Mouse (Mus musculus) ovary, postnatal 10 days (tissue): ENCODE measurements around the gene Olfr64.

Source experiments
- DNase-seq: peaks from one replicate; pipeline ENCODE4 v3.0.0; 2022; ENCODE audit warnings: low spot score

Gene Olfr64

DNA sequence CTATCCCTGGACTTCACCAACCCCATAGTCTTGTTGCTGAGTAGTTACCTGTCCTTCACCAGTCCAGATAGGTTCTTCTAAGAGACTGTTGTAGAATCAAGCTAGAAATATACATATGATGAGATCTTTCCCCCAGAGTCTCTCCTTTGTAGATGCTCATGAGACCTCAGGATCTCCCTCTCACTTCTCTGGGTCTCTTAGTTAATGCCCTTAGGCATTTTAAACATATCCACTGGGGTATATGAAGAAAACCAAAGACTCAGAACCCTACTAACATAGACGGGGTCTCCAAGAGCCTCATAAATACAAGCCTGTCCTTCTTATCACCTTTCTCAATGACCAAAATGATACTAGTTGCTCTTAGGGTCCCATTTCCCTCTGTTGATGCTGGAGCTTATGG is at the start of gene Olfr64:
TSS of gene Olfr64 (minus strand) at position 101 of the 400 bp plus-strand sequence.
- DNase-seq = no peak

DNA sequence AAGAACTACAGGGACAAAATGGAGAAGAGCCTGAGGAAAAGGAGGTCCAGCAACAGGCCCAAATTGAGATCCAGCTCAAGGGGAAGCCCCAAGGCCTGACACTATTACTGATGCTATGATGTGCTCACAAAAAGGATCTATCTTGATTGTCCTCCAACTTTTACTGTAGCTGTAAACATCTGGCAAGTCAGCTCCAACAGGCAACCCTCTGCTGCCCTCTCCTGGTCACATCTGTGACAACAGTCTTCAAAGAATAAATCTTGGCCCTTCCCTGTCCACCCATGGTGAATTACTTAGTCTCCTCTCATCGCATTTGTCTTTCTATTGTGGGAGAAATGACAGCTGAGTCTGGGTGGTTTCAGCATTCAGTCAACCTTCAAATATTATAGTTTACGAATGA is 48.4 kb upstream of the Olfr64 start:
- DNase-seq = no peak

DNA sequence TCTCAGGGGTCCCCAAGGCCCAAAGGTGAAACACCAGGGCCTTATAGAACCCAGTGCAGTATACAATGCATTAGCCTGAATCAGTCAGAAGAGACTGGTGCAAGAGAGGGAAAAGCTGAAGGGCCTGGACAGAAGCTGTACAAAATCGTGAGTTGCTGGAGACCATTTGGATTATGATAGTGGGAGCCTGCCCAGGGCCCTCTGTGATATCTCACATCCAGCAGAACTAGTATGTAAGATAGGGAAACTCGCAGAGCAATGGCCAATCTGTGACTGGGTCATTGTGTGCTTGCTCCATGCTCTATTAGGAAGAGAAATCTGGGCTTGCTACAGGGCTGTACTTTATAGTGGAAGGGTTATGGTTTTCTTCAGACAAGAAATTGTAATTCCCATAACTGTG is 40.0 kb upstream of the Olfr64 start, which contains the start of gene Olfr632:
TSS of gene Olfr632 (plus strand) at position 84 of the 400 bp plus-strand sequence.
- DNase-seq = no peak

DNA sequence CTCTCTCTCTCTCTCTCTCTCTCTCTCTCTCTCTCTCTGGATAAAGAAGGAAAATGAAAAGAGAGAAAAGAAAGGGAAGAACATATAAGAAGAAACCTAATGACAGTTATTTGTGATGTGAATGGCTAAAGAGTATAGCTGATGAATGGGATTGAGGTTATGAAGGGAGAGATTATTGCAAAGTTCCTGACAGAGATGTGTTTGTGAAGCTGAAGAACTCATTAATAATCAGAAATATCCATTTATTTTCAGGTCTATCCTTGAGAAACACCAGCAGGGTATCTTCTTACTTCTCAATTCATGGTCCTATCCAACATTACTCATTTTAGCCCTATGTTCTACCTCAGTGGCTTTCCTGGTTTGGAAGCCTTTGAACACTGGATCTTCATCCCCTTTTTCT is 34.2 kb upstream of the Olfr64 start, which contains the start of gene Olfr631:
TSS of gene Olfr631 (plus strand) at position 301 of the 400 bp plus-strand sequence.
- no peak for DNase-seq

DNA sequence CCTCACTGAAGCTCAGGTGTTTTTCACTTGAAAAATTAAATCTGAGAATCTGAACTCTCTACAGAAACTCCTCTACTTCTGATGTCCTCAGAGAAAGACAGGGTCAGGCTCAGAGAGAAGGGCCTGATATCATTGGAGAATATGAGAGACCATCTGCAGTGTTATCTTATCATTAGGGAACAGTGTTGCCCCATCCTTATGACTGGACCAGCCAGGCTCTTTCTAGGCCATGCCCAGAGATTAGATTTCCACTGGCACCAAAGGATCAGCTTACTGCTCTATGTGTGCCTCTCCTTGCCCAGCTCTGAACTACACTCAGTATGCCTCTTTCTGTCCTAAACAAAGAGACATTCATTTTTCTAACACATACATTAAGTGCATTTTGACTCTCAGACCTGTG is 21.1 kb upstream of the Olfr64 start:
- DNase-seq = no peak

DNA sequence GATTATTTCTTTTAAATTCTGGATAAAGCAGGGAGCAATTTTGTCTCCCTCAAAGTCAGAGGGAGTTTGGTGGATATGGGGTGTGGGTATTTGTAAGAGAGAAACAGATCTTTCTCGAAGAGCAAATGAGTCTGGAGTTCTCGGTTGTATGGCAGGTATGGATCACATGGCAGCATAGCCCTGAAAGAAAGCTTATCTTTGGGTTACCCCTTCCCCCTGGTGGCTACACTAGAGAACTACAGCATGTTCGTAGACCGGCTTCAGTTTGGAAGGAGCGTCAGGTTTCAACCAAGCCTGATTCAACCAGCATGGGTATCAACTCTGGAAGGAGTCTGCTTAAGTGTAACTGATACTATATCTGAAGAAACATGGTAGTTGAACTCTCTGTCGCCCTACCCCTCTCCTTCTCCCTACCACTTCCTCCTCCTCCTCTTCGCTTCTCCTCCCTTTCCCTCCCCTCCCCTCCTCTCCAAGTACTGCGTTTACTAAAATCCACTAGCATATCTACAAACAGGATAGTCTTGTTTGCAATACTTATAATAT is 18.8 kb upstream of the Olfr64 start:
- no peak for DNase-seq

DNA sequence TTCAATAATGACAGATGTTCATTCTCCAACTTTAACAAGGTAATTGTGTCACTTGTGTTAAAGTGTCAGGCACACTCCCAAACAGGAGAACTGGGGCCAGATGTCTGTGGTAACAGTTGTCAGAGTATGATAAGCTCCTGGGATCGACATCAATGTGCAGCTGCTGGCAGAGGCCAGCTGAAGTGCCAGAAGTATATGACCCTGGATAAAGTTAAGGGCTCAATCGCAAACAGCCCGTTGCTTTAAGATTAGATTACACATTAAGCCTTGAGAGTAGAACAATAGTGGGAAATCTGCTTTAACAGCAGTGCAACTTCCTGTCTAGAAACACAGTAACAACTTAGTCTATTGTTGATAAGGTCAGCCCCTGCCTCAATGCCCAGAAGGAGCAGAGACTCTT is 15.8 kb upstream of the Olfr64 start:
- no peak for DNase-seq

DNA sequence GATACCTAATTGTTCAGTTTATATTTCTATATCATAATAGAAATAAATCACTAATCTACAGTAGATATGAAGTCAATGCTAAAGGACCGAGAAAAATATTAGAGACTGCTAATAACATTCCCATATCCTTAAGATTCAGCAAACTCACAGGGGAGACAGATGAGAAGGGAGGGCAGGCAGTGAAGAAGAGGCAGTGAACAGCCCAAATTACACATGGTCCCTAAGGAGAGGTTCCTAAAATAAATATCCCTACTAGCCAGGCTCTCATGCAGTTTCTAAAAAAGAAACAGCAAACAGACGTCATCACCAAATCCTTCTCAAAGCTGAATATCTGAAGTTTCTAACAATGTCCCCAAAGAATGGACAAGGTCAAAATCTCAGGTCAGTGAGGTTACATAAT is 8.9 kb upstream of the Olfr64 start, which contains the start of gene Olfr65:
TSS of gene Olfr65 (plus strand) at position 301 of the 400 bp plus-strand sequence.
- no peak for DNase-seq

DNA sequence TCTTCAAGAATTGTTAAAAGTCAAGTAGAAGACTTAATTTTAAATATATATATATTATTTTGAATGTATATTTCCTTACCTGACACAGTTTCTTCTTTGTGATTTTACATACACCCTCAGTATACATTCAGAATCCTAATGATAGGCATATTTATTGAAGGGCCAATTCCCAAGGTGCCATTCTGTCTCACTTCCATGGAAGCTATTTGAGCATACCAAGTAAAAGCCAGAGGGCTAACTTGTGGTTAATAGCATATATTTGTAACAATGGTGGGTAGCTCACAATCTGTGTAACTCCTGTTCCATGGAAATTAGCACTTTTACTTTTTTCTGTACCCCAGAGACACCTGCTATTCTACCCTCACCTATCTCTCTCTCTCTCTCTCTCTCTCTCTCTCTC is 8.1 kb downstream of the Olfr64 start, which contains the start of gene Olfr66:
TSS of gene Olfr66 (minus strand) at position 101 of the 400 bp plus-strand sequence.
- no peak for DNase-seq

DNA sequence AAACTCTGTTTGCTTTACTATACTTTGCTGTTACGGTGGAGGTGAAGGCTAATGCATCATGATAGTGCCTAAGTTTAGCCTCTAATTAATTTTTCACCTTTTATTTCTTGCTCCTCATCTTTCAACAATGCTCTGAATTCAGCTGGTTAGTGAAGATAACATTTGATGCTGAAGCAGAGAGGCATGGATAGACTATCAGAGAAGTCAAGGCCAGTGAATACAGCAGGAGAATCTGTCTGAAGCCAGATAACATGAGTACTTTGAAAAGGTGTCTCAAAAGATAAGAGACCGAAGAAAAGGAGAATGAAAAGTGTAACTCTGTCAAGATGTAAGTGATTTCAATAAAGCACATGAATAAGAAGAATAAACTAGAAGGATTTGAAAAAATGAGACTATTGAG is 17.2 kb downstream of the Olfr64 start:
- DNase-seq = no peak

DNA sequence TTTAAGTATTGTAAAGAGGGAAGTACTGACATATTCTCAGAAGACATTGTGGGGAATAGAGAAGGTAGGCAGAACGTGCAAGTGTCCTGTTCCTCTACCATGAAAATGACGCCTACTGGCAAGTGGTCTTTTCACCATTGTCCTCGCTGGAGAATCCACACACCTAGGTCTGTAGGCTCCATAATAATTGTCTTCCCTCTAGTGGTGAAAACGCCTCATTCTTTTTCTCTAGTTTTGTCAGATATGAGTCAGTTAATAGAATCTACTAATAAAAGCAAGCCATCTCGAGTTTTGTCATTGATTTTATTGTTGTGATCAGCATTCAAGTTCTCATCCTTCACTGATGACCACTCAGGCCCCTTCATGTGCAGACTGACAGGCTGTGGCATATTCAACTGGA is 19.8 kb downstream of the Olfr64 start:
- DNase-seq = no peak

DNA sequence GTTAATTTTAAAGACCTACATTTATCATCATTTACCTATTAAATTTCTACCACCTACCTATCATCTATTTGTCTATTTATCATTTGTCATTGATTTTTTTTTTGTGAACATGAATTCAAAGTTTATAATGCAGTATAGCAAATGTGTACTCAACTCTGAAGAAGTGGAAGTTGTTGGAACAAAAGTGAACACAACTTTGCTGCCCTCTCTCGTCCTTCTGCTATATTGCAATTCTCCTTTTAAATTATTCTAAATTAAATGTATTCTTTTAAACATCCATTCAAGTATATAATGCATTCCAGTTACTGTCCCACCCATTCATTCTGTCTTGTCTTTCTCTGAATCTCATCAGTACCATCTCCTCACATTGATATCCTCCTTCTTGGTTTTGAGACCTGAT is 21.2 kb downstream of the Olfr64 start:
- DNase-seq = no peak

DNA sequence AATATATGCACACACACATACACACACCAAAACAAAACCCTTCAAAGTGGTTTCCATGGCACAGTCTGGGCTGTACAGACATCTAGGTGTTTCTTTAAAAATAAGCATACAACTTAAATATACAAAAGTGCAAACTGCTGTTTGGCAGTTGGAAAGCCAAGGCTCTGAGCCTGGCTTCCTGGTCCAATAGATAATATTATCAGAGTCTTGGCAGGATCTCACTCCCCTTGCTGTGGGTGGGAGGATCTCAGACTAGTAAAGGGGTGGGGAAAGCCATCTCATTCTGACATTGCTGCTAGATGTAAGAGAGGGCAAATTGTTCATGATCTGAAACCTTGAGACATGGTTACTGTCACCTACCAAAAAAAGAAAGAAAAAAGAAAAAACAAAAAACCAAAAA is 23.6 kb downstream of the Olfr64 start:
- no peak for DNase-seq

DNA sequence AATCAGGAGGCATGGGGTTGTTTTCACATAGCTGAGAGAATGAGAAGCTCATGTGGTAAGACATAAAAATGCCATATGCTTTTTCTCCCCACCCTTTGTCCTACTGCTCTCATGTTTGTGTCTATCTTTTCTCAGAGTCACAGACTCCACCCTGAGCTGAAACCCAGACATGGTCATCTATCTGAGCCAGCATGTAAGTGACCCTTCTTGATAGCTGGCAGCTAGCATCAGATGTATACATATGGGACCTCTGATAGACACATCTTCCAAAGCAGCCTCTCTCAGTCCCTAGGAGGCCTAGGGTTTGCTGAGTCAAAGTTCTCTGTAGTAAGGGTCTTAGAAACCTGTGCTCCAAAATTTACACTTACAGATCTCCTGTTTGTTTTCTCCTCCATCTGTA is 28.6 kb downstream of the Olfr64 start:
- no peak for DNase-seq

DNA sequence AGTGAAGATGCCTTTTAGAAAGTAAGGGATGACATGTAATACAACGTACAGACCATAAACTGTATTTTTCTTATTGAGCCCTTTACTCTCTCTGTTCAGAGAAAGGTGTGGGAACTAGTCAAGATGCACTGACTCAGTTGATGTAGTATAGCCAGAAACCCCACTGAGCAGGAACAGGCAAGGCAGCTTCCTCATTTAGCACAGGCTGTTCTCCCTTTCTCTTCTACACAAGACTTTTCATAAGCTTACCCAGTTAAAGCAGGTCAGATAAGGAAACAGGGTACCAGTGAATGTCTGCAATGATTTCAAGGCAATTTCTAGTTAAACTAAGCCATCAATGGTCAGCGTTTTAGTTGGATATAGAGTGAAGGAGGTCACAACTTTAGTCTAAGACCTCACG is 32.8 kb downstream of the Olfr64 start:
- DNase-seq = no peak

DNA sequence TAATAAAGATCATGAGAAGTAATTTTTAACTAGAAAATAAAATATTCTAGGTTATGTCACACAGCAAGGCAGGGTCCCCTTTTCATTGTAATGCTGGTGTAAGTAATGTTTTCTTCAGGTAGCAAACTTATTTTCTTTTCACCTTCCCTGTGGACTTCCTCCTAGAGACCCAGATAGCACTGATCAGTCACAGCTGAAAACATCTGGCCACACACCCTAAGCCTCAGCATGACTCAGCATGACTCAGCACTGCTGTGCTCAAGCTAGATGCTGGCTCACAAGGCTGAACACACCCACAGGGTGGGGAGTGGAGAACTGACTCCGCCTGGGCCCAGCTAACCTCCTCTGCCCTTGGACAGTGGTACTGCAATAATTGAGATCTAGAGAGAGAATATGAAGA is 33.4 kb downstream of the Olfr64 start:
- no peak for DNase-seq

DNA sequence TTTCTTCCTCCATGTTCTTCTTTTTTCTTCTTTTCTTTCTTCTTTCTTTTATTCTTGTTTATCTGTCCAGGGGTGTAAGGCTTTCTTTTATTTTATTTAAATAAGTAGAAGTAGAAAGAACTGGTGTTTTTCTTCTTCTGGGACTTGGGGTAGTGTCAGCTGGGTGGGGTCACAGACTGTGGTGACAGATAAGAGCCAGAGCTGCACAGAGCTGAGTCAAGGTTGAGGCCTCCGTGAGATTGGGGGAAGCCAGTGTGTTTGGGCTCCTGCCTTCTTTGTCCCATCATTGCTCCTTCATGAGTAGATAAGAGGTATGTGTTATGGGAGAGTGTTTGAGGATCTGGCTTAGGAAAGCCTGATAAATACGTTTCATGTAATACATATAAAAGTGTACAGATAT is 35.2 kb downstream of the Olfr64 start:
- no peak for DNase-seq

DNA sequence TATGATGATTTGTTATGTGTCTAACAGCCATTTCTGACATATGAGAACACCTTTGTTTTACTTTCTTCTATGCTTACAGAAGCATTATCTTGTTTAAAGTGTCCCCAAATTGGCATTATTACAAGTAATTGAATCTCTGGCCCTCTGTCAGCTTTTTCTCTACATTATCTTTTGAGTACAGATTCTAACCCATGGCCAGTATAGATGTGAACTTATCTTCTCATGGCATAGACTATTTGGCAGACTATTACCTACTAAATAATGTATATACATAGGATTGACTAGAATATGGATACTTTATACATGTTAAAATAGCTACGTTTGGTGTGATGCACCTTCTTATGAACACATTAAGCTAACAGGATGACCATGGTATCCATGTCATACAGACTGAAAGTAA is 39.6 kb downstream of the Olfr64 start:
- DNase-seq = no peak

DNA sequence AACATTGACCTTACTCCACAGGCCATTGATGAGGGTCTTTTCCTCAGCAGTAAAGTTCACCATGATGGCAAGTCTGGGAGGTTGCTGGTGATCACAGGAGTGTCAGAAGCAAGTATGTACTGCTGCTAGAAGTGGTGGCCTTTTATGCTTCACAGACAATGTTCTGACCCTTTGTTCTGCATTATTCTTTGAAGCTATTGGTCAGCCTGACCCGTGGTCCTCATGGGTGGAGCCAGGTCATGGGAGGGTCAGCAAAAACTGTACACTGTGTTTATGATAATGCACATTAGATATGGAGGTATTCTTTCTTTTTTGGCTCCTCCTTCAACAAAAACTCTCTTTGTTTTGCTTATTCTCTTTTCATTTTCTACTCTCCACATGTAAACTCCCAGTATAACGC is 41.2 kb downstream of the Olfr64 start, which contains the start of gene Hbb-y:
TSS of gene Hbb-y (minus strand) at position 127 of the 400 bp plus-strand sequence.
- DNase-seq = no peak

DNA sequence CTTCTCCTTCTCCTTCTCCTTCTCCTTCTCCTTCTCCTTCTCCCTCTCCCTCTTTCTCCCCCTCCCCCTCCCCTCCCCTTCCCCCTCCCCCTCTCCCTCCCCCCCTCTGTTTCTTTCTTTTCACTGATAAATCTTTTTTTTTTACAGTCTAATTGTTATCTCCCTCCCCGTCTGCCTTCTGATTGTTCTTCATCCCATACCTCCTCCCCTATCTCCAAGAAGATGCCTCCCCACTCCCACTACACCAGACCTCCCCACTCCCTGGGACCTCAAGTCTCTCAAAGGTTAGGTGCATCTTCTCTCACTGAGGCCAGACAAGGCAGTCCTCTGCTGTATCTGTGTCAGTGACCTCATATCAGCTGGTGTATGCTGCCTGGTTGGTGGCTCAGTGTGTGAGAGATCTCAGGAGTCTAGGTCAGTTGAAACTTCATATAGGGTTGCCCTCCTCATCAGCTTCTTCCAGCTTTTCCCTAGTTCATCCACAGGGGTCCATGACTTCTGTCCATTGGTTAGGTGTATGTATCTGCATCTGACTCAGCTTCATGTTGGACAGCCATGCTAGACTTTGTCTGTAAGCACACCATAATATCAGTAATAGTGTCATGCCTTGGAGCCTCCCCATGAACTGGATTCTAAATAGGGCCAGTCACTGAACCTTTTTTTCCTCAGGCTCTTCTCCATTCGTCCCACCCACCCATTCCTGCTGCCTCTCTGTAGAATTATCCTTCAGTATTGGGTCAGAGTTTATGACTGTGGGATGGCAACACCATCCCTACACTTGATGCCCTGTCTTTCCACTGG is 49.6 kb downstream of the Olfr64 start:
- no peak for DNase-seq

DNA sequence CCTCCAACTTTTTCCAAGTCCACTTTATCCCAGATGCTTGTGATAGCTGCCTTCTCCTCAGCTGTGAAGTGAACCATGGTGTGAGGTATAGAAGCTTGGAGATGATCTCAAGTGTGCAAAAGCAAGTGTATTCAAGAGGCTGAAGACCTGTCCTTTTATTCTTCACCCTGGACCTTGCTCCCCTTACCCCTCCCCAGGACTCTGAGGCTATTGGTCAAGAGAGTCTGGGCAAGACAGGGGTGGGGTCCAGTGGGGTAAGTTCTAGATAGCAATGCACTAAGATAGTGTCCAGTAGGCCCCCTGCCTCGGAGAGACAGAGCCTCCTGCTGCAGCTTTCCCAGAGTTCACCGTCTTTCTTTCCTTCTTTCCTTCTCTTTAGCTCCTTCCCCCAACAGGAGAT is 51.3 kb downstream of the Olfr64 start, which contains the start of gene Hbb-bh1:
TSS of gene Hbb-bh1 (minus strand) at position 131 of the 400 bp plus-strand sequence.
- no peak for DNase-seq

DNA sequence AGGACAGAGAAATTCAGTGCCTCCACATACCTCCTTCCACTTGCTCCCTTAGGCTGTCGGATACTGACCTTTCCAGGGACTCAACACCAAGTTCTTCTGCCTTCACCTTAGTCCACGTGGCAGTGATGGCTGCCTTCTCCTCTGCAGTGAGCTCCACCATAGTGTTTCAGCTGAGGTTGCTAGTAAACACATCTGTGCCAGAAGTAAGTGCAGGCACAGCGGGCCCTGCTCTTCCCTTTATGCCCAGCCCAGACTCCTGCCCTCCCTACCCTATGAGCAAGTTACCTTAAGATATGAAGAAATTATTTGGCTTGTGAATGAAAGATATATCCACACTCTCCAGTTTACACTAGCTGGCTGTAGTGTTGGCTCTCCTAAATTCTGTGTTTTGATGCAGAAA is 54.0 kb downstream of the Olfr64 start, which contains the start of gene Hbb-bh2:
TSS of gene Hbb-bh2 (minus strand) at position 253 of the 400 bp plus-strand sequence.
- DNase-seq = no peak
